Mouse (Mus musculus): ENCODE measurements around the gene Calm3.
"Not testable (repeated sequence)": the region's sequence is repeated elsewhere in the genome, so short reads cannot be mapped to it uniquely, and the experiment has no call there.

Calm3 gene

GRCm38 (mm10) chr7:16924037-16924834 is at the start of gene Calm3:
Gene Calm3 (minus strand): TSS chr7:16924114.
- DNase-seq (ENCODE audit: low spot score in 2 of 2) = peak; percentile 100

- DNase-seq (ENCODE audit: low spot score in 2 of 2) = no peak
Measured at GRCm38 (mm10) chr7:16971160-16971559, 47.2 kb upstream of the Calm3 start.

GRCm38 (mm10) chr7:16968414-16968813 is 44.5 kb upstream of the Calm3 start:
- no peak for DNase-seq (ENCODE audit: low spot score in 2 of 2)

GRCm38 (mm10) chr7:16961678-16962077 is 37.8 kb upstream of the Calm3 start:
- DNase-seq (ENCODE audit: low spot score in 2 of 2) = no peak

GRCm38 (mm10) chr7:16959539-16960187 is 35.7 kb upstream of the Calm3 start, which contains the start of gene Pnmal1:
Gene Pnmal1 (plus strand): TSS chr7:16959679.
- DNase-seq (ENCODE audit: low spot score in 2 of 2) = peak; percentile 83 to 87

GRCm38 (mm10) chr7:16956410-16957265 is 32.7 kb upstream of the Calm3 start:
- peak in 1 of 2 experiments; percentile 34 for DNase-seq (ENCODE audit: low spot score in 2 of 2)

- DNase-seq (ENCODE audit: low spot score in 2 of 2) = no peak
Measured at GRCm38 (mm10) chr7:16955712-16956111, 31.8 kb upstream of the Calm3 start.

- not testable (repeated sequence) for DNase-seq (ENCODE audit: low spot score in 2 of 2)
Measured at GRCm38 (mm10) chr7:16953776-16954175, 29.9 kb upstream of the Calm3 start.

GRCm38 (mm10) chr7:16950861-16951635 is 27.1 kb upstream of the Calm3 start:
- DNase-seq (ENCODE audit: low spot score in 2 of 2) = peak; percentile 67 to 80

- DNase-seq (ENCODE audit: low spot score in 2 of 2) = peak; percentile 80 to 91
Measured at GRCm38 (mm10) chr7:16949908-16950841, 26.3 kb upstream of the Calm3 start.

GRCm38 (mm10) chr7:16948923-16949458 is 25.1 kb upstream of the Calm3 start:
- no peak for DNase-seq (ENCODE audit: low spot score in 2 of 2)

- no peak for DNase-seq (ENCODE audit: low spot score in 2 of 2)
Measured at GRCm38 (mm10) chr7:16947959-16948361, 24.0 kb upstream of the Calm3 start.

GRCm38 (mm10) chr7:16947349-16947895 is 23.5 kb upstream of the Calm3 start:
- no peak for DNase-seq (ENCODE audit: low spot score in 2 of 2)

- no peak for DNase-seq (ENCODE audit: low spot score in 2 of 2)
Measured at GRCm38 (mm10) chr7:16946441-16947348, 22.8 kb upstream of the Calm3 start.

- DNase-seq (ENCODE audit: low spot score in 2 of 2) = no peak
Measured at GRCm38 (mm10) chr7:16945419-16945818, 21.5 kb upstream of the Calm3 start.

- DNase-seq (ENCODE audit: low spot score in 2 of 2) = peak in 1 of 2 experiments; percentile 47
Measured at GRCm38 (mm10) chr7:16944808-16945315, 20.9 kb upstream of the Calm3 start.

- peak; percentile 68 to 78 for DNase-seq (ENCODE audit: low spot score in 2 of 2)
Measured at GRCm38 (mm10) chr7:16944061-16944807, 20.3 kb upstream of the Calm3 start, which contains the start of gene Pnmal2. Gene Pnmal2 (plus strand): TSS chr7:16944682.
